Mouse (Mus musculus) lung, postnatal 0 days (tissue): ENCODE measurements around the gene Deup1. TPM values are rescaled to one million over a fixed set of nuclear protein-coding genes. Genes with fewer than 3 reads are reported as not detected.
A peak's percentile ranks its signal among the peaks of the same experiment; 100 is the strongest.

Experiments used
- ATAC-seq: fragments of 200-750 bp; cut with Nextera tagmentation; 2 replicates; pipeline ENCODE4 v1.8.0; 2017; ENCODE audit warnings: moderate library complexity
- DNase-seq: peaks from one replicate; pipeline ENCODE4 v3.0.0-alpha.2; 2016; ENCODE audit warnings: low spot score
- H3K27ac ChIP-seq: fragments of 300-500 bp; sonication (generic); 2 replicates; pipeline ENCODE4 v1.5.1; 2014; ENCODE audit warnings: antibody characterized with exemption, mild to moderate bottlenecking, low read length, mixed read lengths
- H3K27me3 ChIP-seq: fragments of 300-500 bp; sonication (generic); replicated peaks from 2 replicates; pipeline ENCODE4 v1.6.1; 2014; ENCODE audit warnings: low read length, mixed read lengths; ENCODE audit not compliant: insufficient read depth
- H3K36me3 ChIP-seq: fragments of 300-500 bp; sonication (generic); 2 replicates; pipeline ENCODE4 v1.6.1; 2014; ENCODE audit warnings: low read length, mixed read lengths; ENCODE audit not compliant: insufficient read depth
- H3K4me1 ChIP-seq: fragments of 300-500 bp; sonication (generic); 2 replicates; pipeline ENCODE4 v1.6.1; 2014; ENCODE audit warnings: antibody characterized with exemption, low read depth, low read length, mixed read lengths; ENCODE audit not compliant: insufficient read depth
- H3K4me2 ChIP-seq: fragments of 300-500 bp; sonication (generic); replicated peaks from 2 replicates; pipeline ENCODE4 v1.6.1; 2014; ENCODE audit warnings: low read depth, mild to moderate bottlenecking, low read length, moderate library complexity, mixed read lengths
- H3K4me3 ChIP-seq: fragments of 300-500 bp; sonication (generic); 2 replicates; pipeline ENCODE4 v1.5.1; 2014; ENCODE audit warnings: low read depth, low read length
- H3K9ac ChIP-seq: fragments of 300-500 bp; sonication (generic); replicated peaks from 2 replicates; pipeline ENCODE4 v1.6.1; 2014; ENCODE audit warnings: low read depth, mild to moderate bottlenecking
- H3K9me3 ChIP-seq: fragments of 300-500 bp; sonication (generic); 2 replicates; pipeline ENCODE4 v1.6.1; 2016; ENCODE audit warnings: low read length, mixed read lengths
- CTCF ChIP-seq: IDR thresholded peaks from 2 replicates; pipeline ENCODE4 v1.5.1; 2016; ENCODE audit warnings: antibody characterized with exemption, mild to moderate bottlenecking
- EP300 ChIP-seq: IDR thresholded peaks from 2 replicates; pipeline ENCODE4 v1.6.1; 2016; ENCODE audit warnings: antibody characterized with exemption, mild to moderate bottlenecking, control low read depth
- WGBS: fragments of 180-500 bp; shearing (Covaris S2); extraction: QIAGEN DNeasy Blood & Tissue Kit; methylation state at CpG from one replicate; pipeline ENCODE4 v1.1.7; 2014; 5-methylcytosine and 5-hydroxymethylcytosine counted together
- polyA plus RNA-seq: library from polyadenylated mRNA; unstranded; fragments of >200 nt; fragmentation: Nextera tagmentation; extraction: Ambion mirVana; gene quantifications from 2 replicates; pipeline ENCODE4 v1.2.1, GENCODE M21; 2015

The Deup1 gene
- polyA plus RNA-seq, 1 experiment from 2014 or later: 4.1 TPM

DNA sequence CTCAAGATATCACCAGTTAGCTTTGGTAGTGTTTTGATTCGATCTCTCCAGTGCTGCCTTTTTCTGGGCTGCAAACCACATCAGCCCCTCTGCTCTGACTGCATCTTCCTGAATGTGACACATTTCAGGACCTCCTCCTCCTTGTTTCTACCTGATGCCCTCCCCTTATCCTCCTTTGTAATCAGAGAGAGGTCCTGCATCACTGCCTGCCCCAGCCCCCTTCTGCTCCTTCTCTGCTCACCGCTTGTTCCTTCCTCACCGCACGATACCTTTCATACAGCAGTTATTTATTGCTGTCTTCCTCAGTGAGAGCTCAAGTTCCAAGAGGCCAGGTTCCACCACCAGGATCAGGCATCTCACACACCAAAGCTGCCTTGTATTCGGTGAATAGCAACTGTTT lies 96.5 kb downstream of the Deup1 start:
- ATAC-seq (no peak), DNase-seq (no peak)
- Histone ChIP-seq H3K27ac (no peak overlapping the region), H3K9ac (no peak overlapping the region), H3K36me3 (no peaks in the 10 kb centered on the region), H3K4me2 (no peak overlapping the region), H3K4me3 (no peak overlapping the region), H3K4me1 (peaks cover 18% of the 10 kb centered on the region; the same call in 1 of the 2 replicates), H3K9me3 (no peaks in the 10 kb centered on the region), H3K27me3 (no peaks in the 10 kb centered on the region)
- TF ChIP-seq EP300 (no peak), CTCF (no peak)
- 56% methylated on average over 5 of the region's 5 CpGs for WGBS

- Histone ChIP-seq H3K36me3 (no peaks in the 10 kb centered on the region), H3K4me2 (no peak overlapping the region), H3K9me3 (no peaks in the 10 kb centered on the region), H3K27me3 (no peaks in the 10 kb centered on the region), H3K9ac (no peak overlapping the region), H3K4me1 (peaks cover 25% of the 10 kb centered on the region), H3K4me3 (no peak overlapping the region), H3K27ac (no peak overlapping the region)
- TF ChIP-seq EP300 (no peak), CTCF (no peak)
- WGBS: 83% methylated on average over 2 of the region's 2 CpGs
- ATAC-seq (no peak), DNase-seq (no peak)
Observed at GRCm38 (mm10) chr9:15529965-15530320, 97.8 kb downstream of the Deup1 start.

DNA sequence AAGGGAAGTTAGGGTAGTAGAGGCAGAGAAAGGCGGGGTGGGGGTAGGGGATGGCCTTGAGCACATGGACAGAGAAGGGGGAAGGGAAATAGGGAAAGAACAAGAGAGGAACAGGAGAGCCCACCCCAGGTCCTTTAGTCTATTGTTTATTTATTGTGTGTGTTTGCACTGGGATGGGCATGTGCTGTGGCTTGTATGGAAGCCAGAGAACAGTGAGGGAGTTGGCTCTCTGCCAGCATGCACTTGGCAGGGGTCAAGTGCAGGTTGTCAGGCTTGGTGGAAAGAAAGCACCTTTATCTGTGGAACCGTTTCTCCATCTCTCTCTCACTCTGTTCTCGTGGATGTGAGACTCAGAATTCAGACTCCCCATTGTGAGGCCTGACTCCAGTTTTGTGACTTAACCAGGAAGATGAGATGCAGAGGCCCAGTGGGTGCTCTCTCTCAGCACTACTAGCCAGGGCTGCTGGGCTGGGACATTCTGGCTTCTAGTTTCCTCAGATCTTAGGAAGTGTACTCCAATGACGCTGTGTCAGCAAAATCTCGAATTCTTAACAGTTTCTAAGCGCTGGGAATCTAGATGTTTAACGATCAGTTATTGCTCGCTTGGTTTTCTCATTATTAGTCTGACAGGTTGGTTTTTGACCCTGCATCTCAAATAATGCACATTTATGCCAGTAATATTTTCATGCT lies 98.3 kb downstream of the Deup1 start:
- no peak overlapping the region for H3K27ac ChIP-seq
- H3K4me2 ChIP-seq: no peak overlapping the region
- 0 out of 2 replicates have a peak, but pooled peaks have one; percentile 14 for TF ChIP-seq EP300
- no peak for TF ChIP-seq CTCF
- peaks cover 31% of the 10 kb centered on the region for H3K4me1 ChIP-seq
- H3K36me3 ChIP-seq: no peaks in the 10 kb centered on the region
- peak; percentile 55 for DNase-seq
- H3K27me3 ChIP-seq: no peaks in the 10 kb centered on the region
- ATAC-seq: peak; percentile 37; the same call in 1 of the 2 replicates
- WGBS: 47% methylated on average over 8 of the region's 8 CpGs
- H3K4me3 ChIP-seq: no peak overlapping the region
- H3K9ac ChIP-seq: no peak overlapping the region
- no peaks in the 10 kb centered on the region for H3K9me3 ChIP-seq

DNA sequence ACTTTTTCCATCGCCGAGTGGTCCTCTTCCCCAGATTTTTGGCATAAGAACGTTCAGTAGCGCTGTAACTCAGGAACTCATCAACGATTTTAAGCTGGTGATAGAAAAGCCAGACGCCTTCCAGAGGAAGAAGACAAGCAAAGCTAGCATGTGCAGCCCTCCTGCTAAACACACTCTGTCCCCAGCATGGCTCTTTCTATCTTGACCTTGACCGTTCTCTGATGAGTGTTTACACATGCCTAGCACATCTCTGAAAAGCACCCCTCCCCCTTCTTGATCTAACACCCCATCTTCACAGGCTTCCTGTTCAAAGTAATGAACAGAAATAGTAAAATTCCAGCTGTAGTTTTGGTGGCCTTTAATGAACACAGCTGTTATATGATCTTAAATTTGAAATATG lies 99.4 kb downstream of the Deup1 start:
- DNase-seq: peak; percentile 73
- TF ChIP-seq EP300 (peak; percentile 55; the same call in 1 of the 2 replicates), CTCF (no peak)
- Histone ChIP-seq H3K4me1 (peaks cover 40% of the 10 kb centered on the region), H3K4me2 (no peak overlapping the region), H3K27ac (no peak overlapping the region), H3K4me3 (no peak overlapping the region), H3K27me3 (no peaks in the 10 kb centered on the region), H3K9me3 (no peaks in the 10 kb centered on the region), H3K9ac (no peak overlapping the region), H3K36me3 (no peaks in the 10 kb centered on the region)
- peak; percentile 23; the same call in 1 of the 2 replicates for ATAC-seq
- WGBS: 33% methylated on average over 7 of the region's 7 CpGs

DNA sequence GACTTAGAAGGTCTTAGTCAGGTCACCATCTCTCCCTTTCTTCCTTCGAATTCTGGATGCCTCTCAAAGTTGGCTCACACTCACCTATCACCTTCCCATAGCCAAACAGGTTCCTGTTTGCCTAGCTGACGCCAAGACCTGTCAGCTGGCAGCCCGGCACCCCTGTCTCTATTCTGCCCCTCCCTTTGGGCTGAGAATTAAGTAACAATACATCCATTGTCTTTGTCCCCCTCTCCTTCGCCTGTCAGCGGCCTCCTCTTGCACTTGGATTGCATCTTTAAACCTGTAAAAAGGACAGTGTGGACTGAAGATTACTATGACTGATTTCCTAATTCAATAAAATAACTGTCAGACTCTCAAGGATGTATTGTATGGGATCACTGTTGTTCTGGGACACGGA lies 99.9 kb downstream of the Deup1 start:
- Histone ChIP-seq H3K4me3 (no peak overlapping the region), H3K36me3 (no peaks in the 10 kb centered on the region), H3K27ac (no peak overlapping the region), H3K9me3 (no peaks in the 10 kb centered on the region), H3K27me3 (no peaks in the 10 kb centered on the region), H3K9ac (no peak overlapping the region), H3K4me2 (no peak overlapping the region), H3K4me1 (peaks cover 41% of the 10 kb centered on the region)
- no peak for DNase-seq
- WGBS: 38% methylated on average over 6 of the region's 6 CpGs
- ATAC-seq: no peak
- no peak for TF ChIP-seq EP300
- TF ChIP-seq CTCF: no peak

GRCm38 (mm10) chr9:15526539-15526938 lies 101.2 kb downstream of the Deup1 start:
- ATAC-seq (no peak), DNase-seq (no peak)
- Histone ChIP-seq H3K4me2 (no peak overlapping the region), H3K9ac (no peak overlapping the region), H3K27ac (no peak overlapping the region), H3K9me3 (no peaks in the 10 kb centered on the region), H3K4me1 (peaks cover 41% of the 10 kb centered on the region), H3K36me3 (no peaks in the 10 kb centered on the region), H3K27me3 (no peaks in the 10 kb centered on the region), H3K4me3 (no peak overlapping the region)
- peak; percentile 35; the same call in 1 of the 2 replicates for TF ChIP-seq EP300
- no peak for TF ChIP-seq CTCF
- WGBS: 46% methylated on average over 7 of the region's 7 CpGs

- H3K27me3 ChIP-seq: no peaks in the 10 kb centered on the region
- WGBS: 14% methylated on average over 8 of the region's 8 CpGs
- peak; percentile 81 for DNase-seq
- H3K36me3 ChIP-seq: no peaks in the 10 kb centered on the region
- TF ChIP-seq CTCF (no peak), EP300 (peak; percentile 57; the same call in 1 of the 2 replicates)
- peak overlapping the region; percentile 48 for H3K27ac ChIP-seq
- H3K4me3 ChIP-seq: no peak overlapping the region
- peak; percentile 82 for ATAC-seq
- no peaks in the 10 kb centered on the region for H3K9me3 ChIP-seq
- H3K4me2 ChIP-seq: peak overlapping the region; percentile 47
- peaks cover 39% of the 10 kb centered on the region for H3K4me1 ChIP-seq
- H3K9ac ChIP-seq: no peak overlapping the region; the same call in 1 of the 2 replicates
Observed at GRCm38 (mm10) chr9:15525246-15525645, 102.5 kb downstream of the Deup1 start.
